Mouse (Mus musculus) NIH3T3 (cell line): Measurements from ENCODE around the gene Agpat4.
"Not testable (repeated sequence)": the region's sequence is repeated elsewhere in the genome, so short reads cannot be mapped to it uniquely, and the experiment has no call there.

Source experiments
- DNase-seq: peaks from one replicate; pipeline ENCODE4 v3.0.0-alpha.2; 2012; ENCODE audit warnings: low read depth

Agpat4 gene

GRCm38 (mm10) chr17:12122262-12122661, 3.8 kb downstream of the Agpat4 start:
- not testable (repeated sequence) for DNase-seq

GRCm38 (mm10) chr17:12123168-12123567, 4.7 kb downstream of the Agpat4 start:
- no peak for DNase-seq

DNA sequence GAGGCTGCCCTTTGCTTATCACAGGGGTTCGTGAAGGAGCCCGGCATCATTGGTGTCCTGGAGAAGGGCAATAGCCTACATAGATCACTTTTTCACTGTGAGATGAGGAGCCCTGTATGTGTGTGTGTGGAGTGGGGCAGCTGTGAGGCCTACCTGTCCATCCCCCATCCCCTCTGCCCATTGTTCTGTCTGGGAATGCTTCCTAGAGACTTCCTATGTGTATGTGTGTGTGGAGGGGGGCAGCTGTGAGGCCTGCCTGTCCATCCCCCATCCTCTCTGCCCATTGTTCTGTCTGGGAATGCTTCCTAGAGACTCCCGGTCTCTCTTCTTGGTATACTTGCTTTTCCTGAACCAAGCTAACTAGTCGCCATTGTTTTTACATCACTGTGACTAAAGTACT, 8.6 kb downstream of the Agpat4 start:
- no peak for DNase-seq

- no peak for DNase-seq
These were observed 10.5 kb downstream of the Agpat4 start for GRCm38 (mm10) chr17:12128976-12129375.

DNA sequence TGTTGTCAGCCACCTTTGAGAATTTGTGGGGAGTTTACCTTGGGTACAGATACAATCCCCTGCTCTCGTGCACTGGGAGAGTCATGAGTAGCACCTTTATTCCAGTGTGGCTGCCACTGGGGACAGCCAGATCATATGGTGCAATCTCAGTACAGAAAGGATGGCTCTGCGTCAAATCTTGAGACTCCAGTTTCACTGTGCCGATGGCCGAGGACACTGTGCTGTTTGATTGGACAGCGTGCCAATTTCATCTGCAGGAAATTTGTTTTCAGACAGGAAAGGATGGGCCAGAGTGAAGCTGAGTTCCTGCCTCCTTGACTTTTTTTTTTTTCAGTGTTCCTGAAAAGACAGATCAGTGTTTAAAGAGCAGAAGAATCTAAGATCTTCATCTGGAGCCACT, 12.7 kb downstream of the Agpat4 start:
- DNase-seq, result no peak

DNA sequence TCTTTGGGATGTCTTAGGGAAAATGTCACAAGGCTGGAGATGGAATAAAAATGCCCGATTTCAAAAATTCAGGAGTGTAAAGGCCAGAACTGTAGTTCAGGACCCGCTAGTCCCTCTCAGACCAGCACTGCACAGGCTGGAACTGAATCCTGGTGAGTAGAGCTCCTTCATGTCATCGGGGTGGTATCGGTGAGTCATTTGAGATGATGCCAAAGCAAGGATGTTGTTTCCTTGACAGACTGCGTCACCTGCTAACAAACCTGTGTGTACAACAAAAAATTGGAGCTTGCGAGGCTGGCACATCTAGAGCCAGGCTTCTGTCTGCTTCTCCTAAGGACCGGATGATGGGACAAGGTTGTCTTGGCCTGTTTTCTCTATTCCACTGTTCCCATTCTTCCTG, 13.1 kb downstream of the Agpat4 start:
- no peak for DNase-seq

GRCm38 (mm10) chr17:12132904-12133303, 14.4 kb downstream of the Agpat4 start:
- no peak for DNase-seq

- DNase-seq, result no peak
These were observed 15.5 kb downstream of the Agpat4 start for GRCm38 (mm10) chr17:12133985-12134384.

DNA sequence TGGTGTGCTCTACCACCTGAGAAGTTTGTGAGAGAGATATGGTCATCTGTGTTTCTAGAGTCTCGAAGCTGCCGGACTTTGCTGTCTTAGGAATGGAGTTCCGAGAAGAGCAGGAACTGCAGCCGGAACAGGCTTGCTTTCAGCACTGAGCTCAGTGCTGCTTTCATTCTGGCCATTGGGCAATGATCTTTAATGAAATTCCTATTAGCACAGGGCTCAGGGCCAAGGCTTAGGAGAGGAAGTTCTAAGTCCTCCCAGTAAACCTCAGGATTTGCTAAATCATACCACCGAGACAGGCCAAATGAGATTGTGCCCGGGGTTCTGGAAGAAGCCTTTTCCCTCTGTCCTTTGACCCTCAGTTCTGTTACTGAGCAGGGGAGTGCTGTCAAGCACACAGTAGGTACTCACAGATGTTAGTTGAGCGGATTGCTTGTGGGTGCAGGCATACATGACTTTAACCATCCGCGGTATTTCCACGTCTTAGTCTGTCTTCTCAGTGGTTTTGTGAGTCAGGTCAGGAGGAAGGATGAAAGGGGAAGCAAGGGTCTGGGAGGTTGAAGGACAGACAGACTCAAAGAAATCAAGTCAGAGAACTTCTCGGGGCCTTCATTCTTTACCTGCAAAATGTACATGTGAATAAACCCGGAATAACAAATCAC, 16.6 kb downstream of the Agpat4 start:
- no peak for DNase-seq

DNA sequence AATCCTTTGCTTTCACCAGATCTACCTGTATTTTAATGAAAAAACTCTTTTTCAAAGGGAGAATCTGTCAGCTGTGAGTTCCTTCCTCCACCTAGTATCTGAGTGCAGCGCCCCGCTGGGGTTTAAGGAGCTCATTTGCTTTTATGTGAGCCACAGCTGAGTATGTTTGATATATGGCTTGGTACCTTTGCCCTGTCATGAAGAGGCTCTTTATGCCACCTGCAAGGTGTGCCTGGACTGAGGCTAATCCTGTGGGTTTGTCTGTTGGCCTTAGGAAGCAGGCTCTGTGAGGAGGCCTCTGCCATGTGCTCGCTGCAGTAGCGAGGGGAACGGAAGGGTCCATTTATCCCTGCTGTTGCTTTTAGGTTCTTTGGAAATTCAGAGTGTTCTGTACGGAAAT, 19.9 kb downstream of the Agpat4 start:
- DNase-seq, result no peak

- DNase-seq, result no peak
These were observed 25.5 kb downstream of the Agpat4 start for GRCm38 (mm10) chr17:12143948-12144364.

DNA sequence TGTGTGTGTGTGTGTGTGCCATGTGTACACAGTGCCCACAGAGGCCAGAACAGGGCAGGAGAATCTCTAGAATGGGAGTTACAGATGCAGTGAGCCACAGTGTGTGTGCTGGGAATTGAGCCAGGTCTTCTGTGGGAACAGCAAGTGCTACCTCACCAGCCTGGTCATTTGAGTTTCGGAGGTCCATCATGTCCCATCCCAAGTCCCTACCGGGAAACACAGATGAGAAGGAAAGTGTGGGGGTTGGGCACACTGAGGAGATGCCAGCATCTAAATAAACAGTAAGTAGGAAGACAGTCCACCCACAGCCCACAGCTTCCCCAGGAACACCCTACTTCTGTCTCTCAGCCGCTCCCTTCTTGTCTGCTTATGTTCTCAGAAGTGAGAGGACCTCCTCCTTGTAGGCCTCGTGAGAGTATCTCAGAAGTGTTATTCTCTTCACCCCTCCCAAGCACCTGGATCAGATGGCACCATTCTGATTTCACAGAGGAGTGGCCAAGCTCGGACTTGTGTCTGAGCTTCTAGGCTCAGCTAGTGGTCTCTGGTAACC, 27.7 kb downstream of the Agpat4 start:
- no peak for DNase-seq

- no peak for DNase-seq
These were observed 29.3 kb downstream of the Agpat4 start for GRCm38 (mm10) chr17:12147830-12148229.

- DNase-seq, result no peak
These were observed 30.8 kb downstream of the Agpat4 start for GRCm38 (mm10) chr17:12149232-12149861.

GRCm38 (mm10) chr17:12150970-12151369, 32.5 kb downstream of the Agpat4 start:
- DNase-seq, result no peak

GRCm38 (mm10) chr17:12154260-12154659, 35.8 kb downstream of the Agpat4 start:
- no peak for DNase-seq

DNA sequence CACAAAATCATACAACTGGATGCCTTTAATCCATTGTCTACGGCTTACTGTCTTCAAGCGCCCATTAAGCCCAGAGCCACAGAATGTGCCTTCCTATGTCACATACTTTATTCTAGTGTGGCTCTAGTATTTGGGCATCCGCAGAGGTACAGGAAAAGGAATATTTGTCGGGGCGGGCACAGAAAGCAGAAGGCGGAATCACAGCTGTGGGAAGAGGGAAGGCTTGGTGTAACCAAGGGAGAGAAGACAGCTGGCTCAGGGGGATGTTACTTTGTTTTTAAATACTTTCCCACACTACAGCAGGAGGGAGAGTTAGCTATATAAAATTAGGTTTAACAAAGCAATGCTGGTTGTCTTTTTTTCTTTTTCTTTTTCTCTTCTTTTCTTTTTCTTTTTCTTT, 36.7 kb downstream of the Agpat4 start:
- no peak for DNase-seq

DNA sequence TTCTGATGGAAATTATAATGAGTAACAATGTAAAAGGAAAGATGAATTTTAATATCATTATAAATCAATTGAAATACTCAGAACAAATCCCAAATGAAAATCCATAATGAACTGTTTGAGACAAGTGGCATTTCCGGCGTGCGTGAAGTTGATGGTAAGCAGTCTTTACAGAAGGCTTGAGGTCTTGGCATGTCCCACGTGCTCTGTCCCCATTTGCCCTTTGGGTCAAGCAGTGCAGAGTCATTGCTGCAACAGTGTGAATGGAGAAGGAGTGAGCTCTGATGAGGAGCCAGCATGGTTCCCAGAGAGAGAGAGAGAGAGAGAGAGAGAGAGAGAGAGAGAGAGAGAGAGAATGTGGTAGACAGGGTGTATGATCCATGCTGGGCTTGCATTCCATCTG, 37.4 kb downstream of the Agpat4 start:
- DNase-seq, result no peak

DNA sequence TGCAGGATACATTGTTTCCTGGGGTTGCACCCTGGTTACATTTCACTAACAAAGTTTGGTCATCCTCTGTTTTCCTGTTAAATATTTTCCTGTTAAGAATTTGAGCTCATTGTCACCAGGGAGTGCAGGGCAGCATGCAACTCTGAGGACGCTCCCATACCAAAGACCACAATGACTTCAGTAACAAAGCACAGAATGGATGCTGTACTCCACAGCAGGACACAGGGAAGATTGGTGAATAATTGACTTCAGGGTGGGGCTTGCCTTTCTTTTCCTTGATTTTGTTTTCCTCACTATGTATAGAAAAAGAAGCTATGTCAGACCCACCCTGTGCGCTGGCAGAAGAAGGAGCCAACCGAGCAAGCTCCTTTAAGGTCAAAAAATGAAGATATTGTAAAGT, 38.2 kb downstream of the Agpat4 start:
- DNase-seq, result no peak

DNA sequence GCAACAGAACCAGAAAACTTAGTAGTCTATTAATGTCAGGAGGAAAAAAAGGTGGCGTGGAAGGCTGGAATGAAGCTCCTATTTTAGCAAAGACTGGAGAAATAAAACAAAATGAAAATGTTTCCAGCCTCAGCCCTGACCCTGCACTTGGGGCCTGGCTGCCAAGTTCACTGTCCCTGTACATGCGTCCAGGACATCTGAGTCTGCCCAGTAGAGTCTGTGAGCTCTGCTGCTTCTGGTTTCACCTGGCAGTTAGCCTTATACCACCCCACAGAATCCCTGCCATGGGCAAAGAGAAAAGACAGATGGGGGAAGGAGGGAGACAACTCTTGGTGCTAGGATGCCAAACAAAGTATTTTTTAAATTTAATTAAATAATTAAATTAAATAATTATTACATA, 38.7 kb downstream of the Agpat4 start:
- no peak for DNase-seq

GRCm38 (mm10) chr17:12159187-12160060, 40.9 kb downstream of the Agpat4 start:
- no peak for DNase-seq

GRCm38 (mm10) chr17:12160061-12160421, 41.5 kb downstream of the Agpat4 start:
- no peak for DNase-seq

- DNase-seq, result no peak
These were observed 42.0 kb downstream of the Agpat4 start for GRCm38 (mm10) chr17:12160540-12160939.
